Mouse (Mus musculus) heart, postnatal 25 days (tissue): ENCODE results near the gene Mecom. TPM values are rescaled to one million over a fixed set of nuclear protein-coding genes. Genes with fewer than 3 reads are reported as not detected.

Experiments used
- DNase-seq: peaks from one replicate; pipeline ENCODE4 v3.0.0; 2022; ENCODE audit warnings: low spot score
- intact Hi-C: fragments of 180-260 bp; cut with DNase I; formaldehyde crosslinking; loops from one replicate; pipeline ENCODE4 v1.15.1; 2025
- total RNA-seq, 2 experiments: library from RNA; stranded (reverse); gene quantifications; 2 replicates each; pipeline ENCODE4 v1.2.3; 2021

Mecom gene
- total RNA-seq, 2 experiments from 2014 or later, result 18.6 to 21.2 TPM

DNA sequence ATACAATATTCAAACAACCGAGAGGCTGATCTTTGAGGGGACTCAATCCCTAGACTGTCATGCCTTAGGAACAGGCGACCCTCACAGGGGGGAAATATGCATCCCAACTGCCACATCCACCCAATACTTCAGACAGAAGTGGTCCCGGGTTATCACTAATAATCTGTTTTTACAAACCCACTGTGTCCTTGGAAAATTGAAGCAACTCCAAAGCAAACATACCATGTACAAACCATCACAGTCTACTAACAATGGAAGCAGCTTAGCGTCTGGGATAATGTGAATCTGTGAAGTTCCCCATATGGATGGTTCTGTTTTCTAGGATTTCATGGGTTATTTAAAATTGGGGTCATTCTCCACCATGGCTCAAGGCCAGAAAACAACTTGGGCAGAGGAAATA is 155.1 kb downstream of the Mecom start:
- DNase-seq, result no peak
- intact Hi-C loops, result no loop called here

DNA sequence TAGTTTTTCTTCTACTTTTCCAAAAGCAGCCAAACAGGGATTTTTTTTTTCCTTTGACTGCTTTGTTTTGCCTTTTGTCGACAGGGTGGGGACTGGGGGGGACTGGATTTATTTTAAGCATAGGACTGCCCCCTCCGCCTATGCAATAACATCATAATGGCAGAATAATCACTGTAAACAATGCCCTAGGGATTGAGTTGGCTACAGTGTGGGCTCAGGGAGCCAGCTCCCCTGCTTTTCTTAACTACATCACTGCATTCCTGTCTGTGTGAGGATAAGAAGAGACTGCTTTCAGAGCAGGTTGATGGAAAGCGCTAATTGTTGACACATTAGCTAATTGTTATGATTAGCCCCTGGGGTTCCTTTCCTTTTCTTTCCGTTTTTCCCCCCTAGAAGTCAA is 155.6 kb downstream of the Mecom start:
- DNase-seq, result peak; percentile 16
- intact Hi-C loops, result no loop called here

DNA sequence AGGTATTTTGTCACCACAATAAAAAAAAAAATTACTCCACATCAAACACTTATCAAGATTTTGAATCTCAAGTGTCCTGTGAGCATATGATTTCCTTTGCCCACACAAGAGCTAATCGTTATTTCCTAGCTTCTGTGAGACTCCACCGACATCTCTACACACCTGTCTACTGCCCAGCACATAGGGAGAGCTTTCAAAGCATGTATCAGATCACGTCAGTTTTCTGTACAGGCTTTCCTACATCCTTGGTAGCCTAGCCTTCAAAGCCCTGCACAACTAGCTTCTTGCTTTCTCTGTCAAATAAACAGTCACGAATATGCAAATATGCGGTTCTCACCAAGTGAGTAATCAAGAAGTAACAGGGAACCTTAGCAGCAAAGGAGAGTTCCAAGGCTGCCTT is 157.5 kb downstream of the Mecom start:
- intact Hi-C loops, result no loop called here
- DNase-seq, result no peak

DNA sequence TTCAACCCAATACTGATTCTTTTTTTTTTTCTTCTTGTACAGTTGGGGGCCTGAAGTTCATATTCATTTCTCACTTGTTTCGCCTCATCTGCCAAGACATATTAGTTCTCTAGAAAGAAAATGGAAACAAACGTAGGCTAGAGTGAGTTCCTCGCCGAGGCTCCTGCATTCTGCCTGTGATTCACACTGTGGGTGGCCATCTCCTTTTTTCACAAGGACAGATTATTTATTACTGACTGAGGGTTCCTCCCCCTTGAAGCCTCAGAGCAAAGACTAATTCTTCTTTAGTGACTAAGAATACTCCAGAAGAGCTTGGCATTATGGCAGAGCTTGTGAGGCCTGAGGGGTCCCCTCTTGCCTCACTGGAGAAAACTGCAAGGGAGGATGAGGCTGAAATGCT is 167.5 kb downstream of the Mecom start:
- no peak for DNase-seq
- intact Hi-C loops, result no loop called here

DNA sequence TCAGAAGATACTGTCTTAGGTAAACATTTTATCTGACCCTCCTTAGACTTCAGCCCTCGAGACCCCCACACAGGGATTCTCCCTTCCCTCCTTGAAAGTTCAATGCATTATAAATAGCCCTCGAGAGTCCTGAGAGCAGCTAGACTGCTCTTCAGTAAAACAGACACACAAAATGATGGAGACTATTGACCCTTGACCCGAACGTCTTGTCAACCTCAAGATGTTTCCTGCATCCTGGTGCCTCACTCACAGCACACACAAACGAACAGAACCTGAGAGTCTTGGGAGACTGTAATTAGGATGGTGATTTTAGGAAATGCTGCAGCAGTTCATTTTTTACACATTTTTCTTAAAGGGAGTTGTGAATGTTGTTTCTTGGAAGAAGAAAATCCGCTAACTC is 168.5 kb downstream of the Mecom start:
- no peak for DNase-seq
- intact Hi-C loops, result no loop called here

DNA sequence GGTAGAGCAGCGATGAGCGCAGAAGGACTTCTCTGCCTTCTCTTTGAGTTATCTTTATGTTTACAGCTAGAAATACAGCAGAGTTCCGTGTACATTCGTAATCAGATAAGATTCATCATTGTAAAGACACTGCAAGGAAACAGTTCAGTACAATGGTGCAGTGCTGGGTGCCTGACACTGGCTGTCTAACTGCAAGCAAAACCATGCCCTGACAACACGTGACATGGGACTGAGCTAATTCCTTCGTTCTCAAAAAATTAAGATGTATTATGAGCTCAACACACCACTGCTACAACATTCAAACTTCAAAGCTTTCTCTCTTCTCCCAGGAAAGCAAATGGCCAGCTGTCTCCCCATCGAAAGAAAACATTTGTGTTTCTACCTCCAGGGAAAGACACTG is 176.3 kb downstream of the Mecom start:
- intact Hi-C loops, result no loop called here
- DNase-seq, result no peak

DNA sequence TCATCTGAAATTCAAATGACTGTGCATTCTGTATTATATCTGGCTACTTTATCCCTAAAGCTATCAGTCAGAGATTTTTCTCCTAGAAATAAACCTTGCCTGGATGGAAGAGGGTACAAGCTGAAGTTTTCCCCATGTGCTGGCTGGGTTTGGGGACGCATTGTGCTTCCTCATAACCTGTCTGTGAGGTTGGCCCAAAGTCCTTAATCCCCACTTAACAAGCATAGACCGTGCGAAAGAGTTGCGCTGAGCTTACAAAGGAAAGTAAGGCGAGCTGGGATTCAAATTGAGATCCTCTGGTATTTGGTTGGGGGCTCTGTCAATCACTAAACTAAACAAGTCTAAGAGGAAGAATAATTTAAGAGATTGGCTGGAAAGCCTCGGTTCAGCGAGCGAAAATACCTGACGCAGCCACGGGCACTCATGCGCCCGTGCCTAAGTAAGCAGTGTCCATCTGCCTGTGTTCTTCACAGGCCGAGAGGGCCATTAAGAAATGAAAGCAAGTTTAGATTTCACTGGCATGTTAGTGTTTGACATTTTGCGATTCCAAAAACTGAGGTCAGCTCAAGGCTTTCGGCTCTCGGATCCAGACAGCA is 176.8 kb downstream of the Mecom start:
- DNase-seq, result no peak
- intact Hi-C loops, result no loop called here

DNA sequence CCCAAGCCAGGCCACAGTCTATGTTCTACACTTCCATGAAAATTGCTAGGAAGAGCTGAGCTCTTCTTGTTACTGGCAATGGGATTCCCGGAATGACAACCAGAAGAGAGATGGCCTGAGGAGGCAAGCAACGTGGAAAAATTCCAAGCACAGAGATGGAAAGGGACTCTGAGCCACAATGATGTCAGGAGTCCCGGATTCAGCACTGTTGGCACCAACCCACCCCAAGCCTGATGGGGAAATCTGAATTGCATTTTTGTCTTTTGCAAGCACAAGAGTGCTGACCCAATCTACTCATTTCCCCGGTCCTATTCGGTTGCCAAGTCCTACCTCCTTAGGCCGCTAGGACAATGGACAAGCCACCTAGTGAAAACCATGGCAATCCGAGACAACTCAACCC is 181.2 kb downstream of the Mecom start:
- intact Hi-C loops, result loop anchor here (5.0 kb wide), 1 partner anchor 151 kb away; no protein-coding TSS in a partner anchor
- peak; percentile 31 for DNase-seq

DNA sequence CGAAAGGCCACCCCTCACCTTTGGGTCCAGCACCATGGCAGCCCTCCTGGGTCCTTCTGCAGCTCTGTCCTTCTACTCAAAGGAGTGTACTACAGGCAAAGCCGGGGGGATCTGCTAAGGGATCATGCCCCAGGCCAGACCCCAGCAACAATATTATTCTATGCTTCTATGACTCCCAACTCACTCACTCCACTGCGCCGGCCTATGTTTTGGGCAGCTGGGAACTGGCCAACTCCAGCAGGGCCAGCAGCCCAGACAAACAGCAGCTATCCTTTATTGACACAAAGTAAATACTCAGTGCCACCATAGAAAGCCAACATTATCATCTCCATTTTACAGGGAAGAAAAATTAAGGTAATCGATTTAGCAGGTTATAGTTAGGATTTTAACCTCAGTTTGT is 186.6 kb downstream of the Mecom start:
- DNase-seq, result no peak
- intact Hi-C loops, result no loop called here

DNA sequence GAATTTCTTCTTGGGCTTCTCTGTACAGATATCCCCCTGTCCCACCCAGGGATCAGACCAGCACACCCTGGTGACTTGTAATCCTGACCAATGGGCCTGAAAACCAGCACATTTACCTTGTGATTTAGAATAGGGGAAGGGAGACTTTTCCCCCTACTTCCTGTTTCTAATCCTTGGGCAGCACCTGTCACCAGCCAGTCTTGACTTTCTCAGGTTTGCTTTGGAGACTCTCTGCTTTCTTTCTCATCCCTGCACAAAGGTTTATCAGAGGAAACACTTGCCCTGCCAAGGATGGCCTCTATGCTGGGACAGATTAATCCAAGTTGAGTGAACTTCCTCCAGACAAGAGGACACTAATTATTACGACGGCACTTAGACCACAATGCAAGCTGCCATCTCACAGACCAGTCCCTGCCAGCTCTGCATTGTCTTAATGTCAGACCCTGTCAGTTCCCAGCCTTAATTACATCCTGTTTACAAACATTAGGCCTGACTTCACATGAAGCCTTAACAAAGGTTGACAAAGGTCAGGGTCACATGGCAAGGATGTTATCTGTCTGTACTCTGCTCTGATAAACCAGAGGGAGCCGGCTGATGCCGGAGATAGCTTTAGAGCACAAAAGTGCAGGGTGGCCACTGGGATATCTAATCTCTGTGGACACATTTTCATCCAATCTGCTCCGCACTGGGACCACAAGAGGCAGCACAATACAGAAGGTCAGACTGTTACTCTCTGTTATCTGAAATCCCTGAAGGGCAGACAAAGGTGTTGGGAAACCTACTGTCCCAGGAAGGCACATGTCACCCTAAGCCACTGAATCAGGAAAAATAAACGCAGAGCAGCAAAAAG is 193.7 kb downstream of the Mecom start:
- DNase-seq, result peak; percentile 9
- intact Hi-C loops, result no loop called here

DNA sequence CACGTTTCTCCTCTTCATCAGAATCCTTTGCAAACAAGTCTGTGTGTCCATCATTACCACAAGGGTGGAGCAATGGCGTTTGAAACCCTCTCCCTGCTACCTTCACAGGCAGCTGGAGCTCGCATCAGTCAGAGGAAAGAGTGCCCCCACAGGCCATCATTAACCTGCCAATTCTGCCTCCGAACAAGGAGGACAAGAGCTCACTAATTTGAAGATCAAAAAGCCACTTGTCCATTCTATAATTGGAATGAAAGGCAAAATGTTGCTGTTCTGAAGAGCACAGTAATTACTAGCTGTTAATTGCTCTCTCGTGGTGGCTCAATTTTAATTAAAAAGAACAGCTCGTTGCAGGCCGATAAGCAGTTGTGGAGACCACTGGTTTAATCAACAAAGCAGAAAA is 198.5 kb downstream of the Mecom start:
- intact Hi-C loops, result no loop called here
- no peak for DNase-seq

DNA sequence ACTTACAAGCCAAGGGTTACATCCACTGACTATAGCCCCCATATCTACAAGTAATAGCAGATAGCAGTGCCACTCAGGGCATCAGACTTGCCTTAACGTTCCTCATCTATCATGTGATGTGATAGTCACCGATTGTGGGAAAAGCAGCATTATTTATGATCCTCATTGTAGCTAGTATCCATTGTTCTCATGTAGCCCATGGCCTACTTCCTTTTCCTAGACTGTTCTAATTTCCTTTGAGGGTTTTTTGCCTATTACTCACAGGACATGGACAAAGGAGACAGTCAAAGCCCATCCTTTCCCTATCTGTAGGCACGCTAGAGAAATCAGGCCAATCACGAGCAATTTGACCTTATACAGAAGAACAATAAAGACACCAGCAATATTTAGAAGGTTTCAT is 203.7 kb downstream of the Mecom start:
- no peak for DNase-seq
- intact Hi-C loops, result no loop called here

DNA sequence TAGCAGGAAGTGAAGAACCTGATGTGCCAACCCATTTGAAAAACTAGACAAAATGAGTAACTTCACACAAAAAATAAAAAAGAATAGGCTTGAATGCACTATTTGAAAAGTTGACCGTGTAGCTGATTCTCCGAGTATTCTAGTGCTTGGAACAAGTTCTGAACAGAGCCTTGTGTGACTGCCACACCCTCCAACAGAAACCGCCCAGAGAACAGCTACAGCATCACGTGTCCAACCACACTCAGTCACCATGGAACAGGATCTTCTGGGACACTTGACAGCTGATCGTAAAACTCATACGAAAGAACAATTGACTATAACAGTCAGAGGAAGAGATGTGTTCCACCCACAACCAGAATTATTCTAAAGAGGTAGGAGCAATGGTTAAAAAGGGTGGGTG is 215.5 kb downstream of the Mecom start:
- intact Hi-C loops, result no loop called here
- no peak for DNase-seq

DNA sequence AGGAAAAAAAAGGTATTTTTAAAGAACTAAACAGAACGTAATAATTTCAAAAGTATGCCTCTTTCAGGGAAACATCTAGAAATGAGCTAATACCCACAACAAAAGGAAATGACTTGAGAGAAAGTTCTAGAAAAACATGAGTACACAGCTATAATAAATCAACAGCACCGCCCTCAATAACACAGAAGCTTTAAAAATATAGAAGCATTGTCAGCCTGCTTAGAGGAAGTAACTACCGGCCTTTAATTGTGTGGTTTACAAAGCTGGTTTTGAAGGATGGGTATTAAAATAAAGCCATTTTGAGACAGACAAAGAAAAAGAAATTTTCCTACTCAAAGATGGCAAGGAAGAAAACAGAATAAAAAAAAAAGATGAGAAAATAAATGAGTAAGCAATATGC is 217.3 kb downstream of the Mecom start:
- intact Hi-C loops, result no loop called here
- DNase-seq, result no peak

DNA sequence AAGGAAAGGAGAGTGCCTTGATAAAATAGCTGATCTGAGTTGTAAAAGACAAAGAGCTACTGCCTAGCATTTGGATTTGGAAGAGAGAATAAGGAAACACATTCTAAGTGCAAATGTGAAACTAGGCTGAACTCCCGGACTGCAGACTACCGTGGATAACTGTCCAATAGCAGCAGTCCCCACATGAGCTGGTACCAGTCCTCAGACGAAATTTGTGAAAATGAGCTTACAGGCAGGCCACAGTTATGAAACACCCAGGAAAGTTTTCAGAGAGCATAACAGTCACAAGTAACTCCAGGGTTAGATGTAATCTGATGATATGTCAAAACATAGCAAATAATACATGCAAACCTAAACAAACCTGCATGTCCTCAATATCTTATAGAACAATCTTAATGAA is 217.8 kb downstream of the Mecom start:
- no peak for DNase-seq
- intact Hi-C loops, result no loop called here

DNA sequence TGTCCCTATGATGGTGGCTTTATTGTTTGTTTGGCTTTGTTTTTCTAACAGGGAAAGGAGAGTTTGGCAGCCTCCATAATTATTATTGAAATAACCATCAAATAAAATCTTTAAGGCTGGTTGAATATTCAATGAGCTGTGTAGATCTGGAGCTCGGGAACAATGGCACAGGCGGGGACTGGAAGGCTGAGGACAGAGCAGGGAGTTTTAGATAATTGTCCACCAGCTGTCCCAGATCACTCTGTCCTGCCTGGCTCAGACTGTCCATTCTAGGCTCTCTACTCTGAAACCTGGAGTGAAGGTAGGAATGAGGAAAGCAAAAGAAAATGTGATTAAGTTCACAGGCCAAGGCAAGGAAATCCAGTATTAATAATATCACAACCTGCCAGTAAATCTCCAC is 232.9 kb downstream of the Mecom start:
- no peak for DNase-seq
- intact Hi-C loops, result no loop called here

DNA sequence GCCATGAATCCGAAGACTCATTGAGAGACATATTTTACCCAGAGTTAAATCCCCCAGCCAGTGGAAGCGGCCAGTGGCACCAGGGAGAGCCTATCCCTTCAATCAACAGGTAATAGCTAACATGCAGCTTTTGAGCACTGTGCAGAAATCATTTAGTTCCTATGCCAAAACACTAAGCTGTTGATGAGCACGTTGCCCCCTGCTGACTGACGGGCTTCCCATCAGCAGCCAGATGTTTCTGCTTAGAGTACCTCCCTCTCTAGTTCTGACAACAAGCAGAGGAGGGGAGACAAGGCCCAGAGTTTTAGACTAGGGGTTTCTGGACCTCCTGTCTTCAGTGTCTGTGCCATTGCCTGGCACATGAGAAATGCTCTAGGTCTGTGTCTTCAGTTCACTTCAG is 239.7 kb downstream of the Mecom start:
- DNase-seq, result no peak
- intact Hi-C loops, result loop anchor here (10.0 kb wide), 1 partner anchor 293 kb away; no protein-coding TSS in a partner anchor

DNA sequence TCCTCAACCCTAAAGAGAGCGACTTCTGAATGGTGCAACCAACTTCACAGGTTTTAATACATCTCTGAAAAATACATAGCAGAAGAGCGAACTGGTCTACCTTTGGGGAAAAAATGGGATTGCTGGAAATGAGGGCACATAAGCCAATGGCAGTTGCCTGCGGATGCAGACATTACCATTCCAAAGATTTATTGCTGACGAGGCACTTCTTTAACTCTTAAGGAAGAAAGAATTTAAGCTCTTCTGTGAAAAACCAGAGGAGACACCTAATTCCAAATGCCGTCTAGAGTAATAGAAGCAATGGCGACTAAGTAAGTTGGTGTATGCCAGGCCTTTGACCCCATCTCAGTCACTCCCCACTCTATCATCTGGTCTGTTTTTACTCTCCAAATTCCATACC is 240.2 kb downstream of the Mecom start:
- no peak for DNase-seq
- intact Hi-C loops, result loop anchor here (10.0 kb wide), 1 partner anchor 293 kb away; no protein-coding TSS in a partner anchor

DNA sequence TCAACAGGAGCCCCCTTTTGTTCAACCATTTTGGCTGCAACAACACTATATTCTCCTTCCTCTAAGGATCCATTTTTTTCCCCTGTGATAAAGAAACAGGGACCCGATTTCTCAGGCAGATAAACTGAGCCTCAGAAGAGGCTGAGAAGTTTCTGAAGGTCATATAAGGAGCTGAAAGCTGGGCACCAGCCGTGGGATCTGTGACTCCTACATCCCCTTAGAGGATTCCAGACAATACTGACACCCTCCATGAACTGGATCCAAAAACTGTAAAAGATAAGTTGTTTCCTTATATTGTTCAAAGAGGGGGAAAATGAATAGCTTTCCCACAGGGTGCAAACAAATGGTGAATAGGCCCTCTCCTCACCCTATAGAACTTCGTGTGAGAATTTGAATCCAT is 241.7 kb downstream of the Mecom start:
- DNase-seq, result no peak
- intact Hi-C loops, result loop anchor here (10.0 kb wide), 1 partner anchor 291 kb away; no protein-coding TSS in a partner anchor

DNA sequence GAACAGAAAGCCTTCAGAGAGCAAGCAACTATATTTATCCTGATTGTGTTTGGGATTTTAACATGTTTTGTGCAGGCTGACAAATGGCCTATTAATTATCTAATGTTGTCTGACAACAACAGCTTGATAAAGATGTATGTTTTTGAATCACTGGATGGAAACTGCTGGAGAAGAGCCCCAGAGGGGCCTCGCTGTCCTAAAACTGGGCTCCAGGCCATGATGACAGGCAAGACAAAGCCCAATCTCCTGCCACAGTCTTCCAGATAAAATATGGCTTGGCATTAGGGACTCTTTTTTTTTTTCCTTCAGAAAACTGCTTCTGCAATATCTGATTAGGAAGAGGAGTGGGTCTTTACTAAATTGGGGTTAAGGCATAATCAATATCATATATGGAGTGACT is 248.3 kb downstream of the Mecom start:
- DNase-seq, result no peak
- intact Hi-C loops, result no loop called here

DNA sequence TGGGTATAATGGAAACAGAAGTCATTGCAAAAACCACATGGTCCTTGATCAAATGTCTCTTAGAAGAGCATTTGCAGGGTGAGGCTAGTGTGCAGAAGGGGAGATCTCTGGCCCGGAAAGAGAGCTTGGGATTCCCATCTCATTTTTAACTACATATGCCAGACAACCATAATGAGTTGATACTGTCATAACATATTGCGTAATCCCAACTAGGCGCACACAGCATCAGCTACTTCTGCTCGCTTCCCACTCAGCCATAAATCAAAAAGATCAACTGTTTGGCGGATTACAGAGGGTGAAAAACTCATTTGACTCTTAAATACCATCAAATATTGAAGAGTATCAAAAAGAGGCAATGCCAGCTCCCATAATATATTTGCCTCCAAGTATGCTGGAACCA is 253.4 kb downstream of the Mecom start:
- intact Hi-C loops, result no loop called here
- DNase-seq, result no peak

DNA sequence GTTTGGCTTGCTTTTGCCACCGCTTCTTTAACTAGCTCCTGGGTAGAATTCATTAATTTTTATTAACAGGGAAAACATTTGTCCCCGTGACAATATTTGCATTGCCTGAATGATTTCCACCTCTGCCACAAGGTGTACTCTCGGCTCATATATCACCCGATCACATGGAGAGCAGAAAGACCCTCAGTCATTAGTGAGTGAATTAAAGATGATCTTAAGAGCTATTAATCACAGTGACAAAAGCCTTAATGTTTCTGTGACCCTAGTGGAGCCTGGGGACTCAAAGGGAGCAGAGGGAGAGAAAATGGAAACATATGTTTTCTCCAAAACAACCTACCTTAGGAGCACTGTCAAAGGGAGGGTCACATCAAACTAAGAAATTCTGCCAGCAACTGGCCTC is 261.3 kb downstream of the Mecom start:
- no peak for DNase-seq
- intact Hi-C loops, result no loop called here
